Mouse (Mus musculus): Measurements from ENCODE around the gene Kcnma1.

Gene Kcnma1

DNA sequence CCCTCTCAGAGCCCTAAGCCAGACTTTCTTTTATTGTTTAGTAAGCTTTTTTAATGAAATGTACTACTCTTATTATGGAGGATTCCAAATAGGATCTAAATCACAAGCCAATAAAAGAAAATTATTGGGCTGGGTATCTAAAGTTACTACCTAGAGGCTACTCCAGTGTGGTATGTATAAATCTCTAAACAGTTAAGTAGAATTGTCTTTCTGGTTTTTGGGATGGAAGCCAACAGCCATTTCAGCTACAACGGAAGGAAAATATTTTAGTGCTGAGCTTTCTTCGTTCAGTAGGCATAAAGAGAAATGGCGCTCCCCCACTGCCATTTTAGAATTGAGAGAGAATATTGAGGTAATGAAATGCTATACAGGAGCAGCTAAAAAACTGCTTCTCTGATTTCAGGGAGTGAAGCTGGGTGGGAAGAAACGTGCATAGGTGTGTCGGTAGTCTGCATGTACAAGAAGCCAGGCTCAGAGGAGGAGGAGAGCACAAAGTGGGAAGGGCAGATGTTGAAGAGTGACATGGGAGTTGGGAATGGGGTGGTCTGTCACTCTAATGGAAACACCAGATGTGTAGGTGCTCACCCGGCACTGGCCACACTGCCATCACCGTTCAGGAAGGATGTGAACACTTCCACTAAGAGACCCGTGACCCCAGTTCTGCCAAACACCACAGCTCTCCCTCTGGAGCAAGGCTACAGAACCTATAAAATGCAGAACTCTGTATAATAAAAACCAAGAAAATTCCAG lies 656.6 kb downstream of the Kcnma1 start:
- DNase-seq (ENCODE audit: low read depth, low spot score): no peak

DNA sequence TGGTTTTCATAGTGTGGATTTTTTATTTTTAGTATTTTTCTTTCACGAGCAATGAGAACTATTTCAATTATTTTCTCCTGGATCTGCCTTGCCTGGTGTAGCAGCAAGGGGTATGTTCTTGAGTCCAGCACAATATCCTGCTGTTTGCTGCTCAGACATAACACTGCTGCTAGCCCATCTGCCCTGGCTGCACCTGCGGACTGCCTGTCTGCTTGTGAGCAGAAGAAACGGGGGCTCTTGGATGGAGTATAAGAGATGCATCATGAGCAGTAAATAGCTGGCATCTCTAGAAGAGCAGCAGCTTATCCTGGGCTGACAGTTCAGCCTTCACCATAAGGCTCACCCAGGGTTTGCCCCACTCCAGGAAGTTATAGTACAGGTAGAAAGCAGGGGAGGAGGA lies 687.5 kb downstream of the Kcnma1 start:
- no peak for DNase-seq (ENCODE audit: low read depth, low spot score)

DNA sequence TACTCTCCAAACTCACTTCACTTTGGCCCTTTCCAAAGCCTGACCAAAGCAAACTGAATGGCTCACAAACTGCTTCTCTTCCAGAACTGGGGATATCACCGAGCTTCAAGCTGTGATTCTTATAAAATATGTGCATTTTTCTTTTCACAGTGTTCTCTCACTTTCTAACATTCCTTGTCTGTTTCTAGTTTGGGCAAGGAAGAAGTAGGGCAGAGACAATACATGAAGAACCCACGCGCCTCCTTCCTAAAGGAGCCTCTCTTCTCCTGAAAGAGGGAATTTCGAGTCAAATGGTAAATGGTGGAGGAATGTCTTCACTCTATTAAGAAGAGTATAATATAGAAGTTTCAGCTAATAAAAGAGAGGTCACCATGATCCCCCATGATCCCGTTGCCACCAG lies 709.0 kb downstream of the Kcnma1 start:
- no peak for DNase-seq (ENCODE audit: low read depth, low spot score)

DNA sequence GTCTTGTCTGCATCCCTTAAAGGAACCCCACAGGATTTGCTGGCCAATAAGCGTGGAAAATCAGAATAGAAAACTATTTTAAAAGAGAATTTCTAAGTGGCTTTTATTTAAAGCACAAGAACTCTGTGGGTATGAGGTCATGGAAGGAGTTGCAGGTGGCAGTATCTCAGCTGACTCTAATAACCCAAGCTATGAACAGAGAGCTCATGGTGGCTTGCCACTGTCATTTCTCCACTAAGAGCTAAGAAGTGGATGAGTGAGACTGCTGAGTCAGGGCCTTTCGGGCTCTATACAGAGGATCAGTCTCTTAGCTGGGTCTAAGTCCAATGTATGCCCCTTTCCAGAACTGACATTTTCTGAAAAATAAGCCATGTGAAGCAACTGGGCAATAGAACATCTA lies 713.8 kb downstream of the Kcnma1 start:
- DNase-seq (ENCODE audit: low read depth, low spot score): no peak

DNA sequence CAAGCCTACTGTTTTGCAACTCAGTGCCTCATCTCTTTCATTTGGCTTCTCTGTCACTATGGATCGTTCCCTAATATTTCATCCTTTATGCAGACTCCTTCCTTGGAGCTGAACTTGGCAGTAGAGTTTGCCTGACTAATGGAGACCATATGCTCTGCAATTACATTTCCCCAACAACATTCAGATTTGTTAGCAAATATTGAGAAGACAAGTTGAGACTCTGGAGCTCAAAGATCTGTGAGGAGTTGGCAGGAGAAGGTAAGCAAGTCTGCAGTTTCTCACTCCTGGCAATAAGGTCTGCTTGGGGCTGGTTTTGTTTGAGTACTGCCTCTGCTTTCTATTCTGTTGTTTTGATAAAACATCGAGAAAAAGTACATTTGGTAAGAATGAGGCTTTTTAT lies 723.7 kb downstream of the Kcnma1 start:
- DNase-seq (ENCODE audit: low read depth, low spot score): no peak

DNA sequence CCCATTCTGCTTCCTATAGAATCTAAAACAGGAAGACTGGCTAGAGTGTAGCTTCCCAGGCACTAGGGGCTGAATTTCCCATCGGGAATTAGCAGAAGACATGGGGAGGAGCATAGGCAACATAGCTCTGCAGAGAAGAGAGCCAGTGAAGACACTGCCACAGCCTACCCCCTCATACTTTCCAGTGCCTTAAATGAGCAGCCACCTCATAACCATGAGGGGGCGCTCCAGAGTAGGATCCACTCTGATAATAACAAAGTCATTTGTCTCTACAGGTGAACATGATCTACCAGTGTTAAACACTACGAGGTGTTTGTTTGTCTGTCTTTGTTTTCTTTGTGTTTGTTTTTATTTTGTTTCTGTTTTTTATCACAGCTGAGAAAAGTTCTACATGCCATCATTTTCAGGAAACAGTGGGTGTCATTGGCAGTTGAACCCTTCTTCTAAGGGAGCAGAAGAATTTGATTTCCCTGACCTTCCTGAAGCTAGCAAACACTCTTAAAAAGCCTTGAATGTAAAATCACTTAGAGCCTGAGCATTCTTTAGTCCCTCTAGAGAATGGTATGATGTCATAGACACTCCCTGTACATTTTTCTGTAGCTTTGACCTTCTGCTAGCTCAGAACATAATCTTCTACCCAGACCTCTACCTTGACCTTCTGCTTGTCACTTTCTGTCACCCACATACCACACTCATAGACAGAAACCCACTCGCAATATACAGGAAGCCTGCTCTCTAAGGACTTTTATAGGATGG lies 747.6 kb downstream of the Kcnma1 start:
- no peak for DNase-seq (ENCODE audit: low read depth, low spot score)

DNA sequence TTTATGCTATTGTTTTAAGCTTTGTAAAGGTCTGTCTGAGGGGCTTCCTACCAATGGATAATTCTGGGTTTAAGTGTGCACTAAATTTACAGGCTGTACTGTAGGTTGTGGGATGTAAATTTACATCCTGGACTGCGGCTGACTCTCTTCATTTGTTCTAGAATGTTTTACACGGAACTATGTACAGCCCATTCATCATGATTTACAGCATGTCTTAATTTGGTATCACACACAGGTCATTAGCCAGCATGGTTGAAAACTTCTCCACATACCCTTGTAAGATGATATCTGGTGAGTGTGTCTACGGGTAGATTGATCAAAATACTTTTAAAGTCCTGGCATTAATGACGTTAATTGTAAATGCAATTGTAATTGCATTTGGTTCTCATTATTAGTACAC lies 761.1 kb downstream of the Kcnma1 start:
- no peak for DNase-seq (ENCODE audit: low read depth, low spot score)

DNA sequence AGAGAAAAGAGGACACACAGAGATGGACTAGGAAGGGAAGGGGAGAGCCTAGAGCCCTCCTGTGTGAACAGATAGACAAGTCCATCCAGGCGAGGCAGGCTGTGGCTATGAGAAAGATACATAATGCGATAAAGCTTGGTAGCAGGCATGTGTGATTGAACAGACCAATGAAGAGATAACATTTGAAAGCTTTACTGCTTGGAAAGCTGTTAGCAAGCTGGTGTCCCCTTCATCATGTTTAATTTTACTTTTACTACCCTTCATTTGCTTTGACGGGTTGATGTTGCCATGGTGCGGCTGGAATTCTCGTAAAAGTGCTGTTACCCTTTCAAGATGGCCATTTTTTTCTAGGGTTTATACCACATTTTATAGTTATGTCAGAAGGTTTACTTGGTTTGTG lies 769.8 kb downstream of the Kcnma1 start:
- no peak for DNase-seq (ENCODE audit: low read depth, low spot score)

DNA sequence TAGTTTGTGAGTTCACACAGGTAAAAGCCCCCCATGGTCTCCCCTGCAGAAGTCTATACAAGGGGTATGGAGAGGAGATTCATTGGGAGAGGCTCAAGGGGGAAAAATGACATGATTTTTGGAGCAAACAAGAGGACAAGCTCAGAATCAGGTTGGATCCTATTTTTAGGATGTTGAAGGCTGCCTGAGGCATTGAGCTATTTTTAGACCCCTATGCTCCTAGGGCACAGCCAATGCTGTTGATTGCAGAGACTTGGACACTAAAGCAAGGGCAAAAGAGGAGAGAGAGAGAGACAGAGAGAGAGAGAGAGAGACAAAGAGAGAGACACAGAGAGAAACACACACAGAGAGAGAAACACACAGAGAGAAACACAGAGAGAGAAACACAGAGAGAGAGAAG lies 770.4 kb downstream of the Kcnma1 start:
- no peak for DNase-seq (ENCODE audit: low read depth, low spot score)
